Mouse (Mus musculus) forebrain, embryonic 16.5 days (tissue): Measurements from ENCODE around the gene Ostm1. TPM values are rescaled to one million over a fixed set of nuclear protein-coding genes. Genes with fewer than 3 reads are reported as not detected.

Experiments
- ATAC-seq: fragments of 200-750 bp; cut with Nextera tagmentation; 2 replicates; pipeline ENCODE4 v1.8.0; 2017; ENCODE audit warnings: mild to moderate bottlenecking, moderate library complexity
- H3K27ac ChIP-seq: fragments of 300-500 bp; sonication (generic); 2 replicates; pipeline ENCODE4 v1.5.1; 2014; ENCODE audit warnings: low read length, control low read depth
- H3K27me3 ChIP-seq: fragments of 300-500 bp; sonication (generic); replicated peaks from 2 replicates; pipeline ENCODE4 v1.6.1; 2014; ENCODE audit warnings: low read length; ENCODE audit not compliant: control insufficient read depth, insufficient read depth
- H3K36me3 ChIP-seq: fragments of 300-500 bp; sonication (generic); 2 replicates; pipeline ENCODE4 v1.6.1; 2014; ENCODE audit not compliant: control insufficient read depth, insufficient read depth
- H3K4me1 ChIP-seq: fragments of 300-500 bp; sonication (generic); replicated peaks from 2 replicates; pipeline ENCODE4 v1.6.1; 2014; ENCODE audit warnings: low read length; ENCODE audit not compliant: control insufficient read depth, insufficient read depth
- H3K4me2 ChIP-seq: fragments of 300-500 bp; sonication (generic); 2 replicates; pipeline ENCODE4 v1.6.1; 2014; ENCODE audit warnings: mild to moderate bottlenecking, low read length, control low read depth
- H3K4me3 ChIP-seq: fragments of 300-500 bp; sonication (generic); replicated peaks from 2 replicates; pipeline ENCODE4 v1.5.1; 2014; ENCODE audit warnings: mild to moderate bottlenecking, low read length, control low read depth
- H3K9ac ChIP-seq: fragments of 300-500 bp; sonication (generic); replicated peaks from 2 replicates; pipeline ENCODE4 v1.6.1; 2014; ENCODE audit warnings: low read depth, low read length, control low read depth
- H3K9me3 ChIP-seq: fragments of 300-500 bp; sonication (generic); 2 replicates; pipeline ENCODE4 v1.6.1; 2016; ENCODE audit warnings: low read length; ENCODE audit not compliant: control insufficient read depth
- WGBS: fragments of 180-500 bp; shearing (Covaris S2); extraction: QIAGEN DNeasy Blood & Tissue Kit; methylation state at CpG from one replicate; pipeline ENCODE4 v1.1.7; 2014; 5-methylcytosine and 5-hydroxymethylcytosine counted together
- polyA plus RNA-seq: library from polyadenylated mRNA; unstranded; fragments of >200 nt; fragmentation: Nextera tagmentation; extraction: Ambion mirVana; gene quantifications from 2 replicates; pipeline ENCODE4 v1.2.1, GENCODE M21; 2015

Ostm1 gene
- polyA plus RNA-seq, 1 experiment from 2014 or later, result 49.3 TPM

GRCm38 (mm10) chr10:42613075-42613474 is 29.5 kb downstream of the Ostm1 start:
- H3K9me3 ChIP-seq, result peaks cover 2% of the 10 kb centered on the region; the same call in 1 of the 2 replicates
- H3K4me2 ChIP-seq, result peak overlapping the region; percentile 89; the same call in 1 of the 2 replicates
- WGBS, result 10% methylated on average over 12 of the region's 12 CpGs
- H3K27ac ChIP-seq, result peak overlapping the region; percentile 41; the same call in 1 of the 2 replicates
- peaks cover 12% of the 10 kb centered on the region for H3K4me1 ChIP-seq
- H3K27me3 ChIP-seq, result peaks cover 4% of the 10 kb centered on the region; the same call in 1 of the 2 replicates
- no peak overlapping the region for H3K4me3 ChIP-seq
- H3K9ac ChIP-seq, result 0 out of 2 replicates have a peak overlapping the region, but pooled peaks have one; percentile 15
- no peaks in the 10 kb centered on the region for H3K36me3 ChIP-seq
- ATAC-seq, result no peak

DNA sequence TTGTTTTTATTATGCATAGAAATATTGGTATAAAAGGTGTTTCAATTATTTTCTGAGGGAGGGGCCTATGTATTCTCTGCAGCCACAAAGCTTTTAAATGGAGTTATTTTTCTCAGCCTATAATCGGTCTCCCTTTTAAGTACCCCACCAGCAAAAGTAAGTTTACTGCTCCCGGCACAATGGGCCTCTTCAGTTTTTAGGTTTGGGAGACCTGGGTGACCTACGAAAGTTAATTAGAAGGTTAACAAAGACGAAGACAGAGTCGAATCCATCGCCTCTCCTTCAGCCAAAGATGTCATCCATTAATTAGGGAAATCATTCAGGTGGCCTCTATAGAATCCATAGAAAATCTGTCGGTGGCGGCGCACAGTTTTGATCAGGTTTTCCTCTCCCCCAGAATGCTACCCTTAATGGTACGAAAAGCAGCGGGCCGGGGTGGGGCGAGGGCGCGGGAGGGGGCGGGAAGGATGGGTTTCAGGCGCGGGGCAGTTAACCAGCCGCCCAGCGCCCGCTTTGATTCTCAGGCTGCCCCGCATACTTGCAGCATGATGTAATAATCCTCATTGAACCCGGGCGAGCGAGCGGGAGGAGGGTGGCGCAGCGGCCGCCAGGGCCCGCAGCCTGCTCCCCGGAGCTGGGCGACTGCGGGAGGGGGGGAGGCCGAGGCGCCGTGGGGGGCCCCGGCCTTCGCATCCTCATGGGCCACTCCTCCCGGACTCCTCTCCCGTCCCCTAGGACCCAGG is 30.2 kb downstream of the Ostm1 start:
- Histone ChIP-seq H3K27me3 (peaks cover 4% of the 10 kb centered on the region; the same call in 1 of the 2 replicates), H3K27ac (no peak overlapping the region)

DNA sequence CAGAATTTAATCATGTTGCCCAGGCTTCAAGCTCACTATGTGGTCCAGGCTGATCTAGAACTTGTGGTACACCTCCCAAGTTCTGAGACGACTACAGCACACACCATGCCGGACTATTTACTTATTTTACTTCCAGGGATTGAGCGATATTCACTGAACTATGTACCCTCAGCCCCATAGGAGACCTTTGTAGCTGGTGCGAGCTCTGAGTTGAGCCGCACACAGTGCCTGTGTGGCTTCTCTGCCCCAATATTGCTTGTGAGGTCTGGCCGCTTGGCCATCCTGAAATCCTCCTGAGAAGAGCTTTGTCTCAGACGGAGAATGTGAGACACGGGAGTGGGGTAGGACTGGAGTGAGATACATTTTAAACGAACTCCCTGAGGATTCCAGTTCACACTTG is 31.1 kb downstream of the Ostm1 start:
- H3K36me3 ChIP-seq, result no peaks in the 10 kb centered on the region
- H3K4me3 ChIP-seq, result no peak overlapping the region
- WGBS, result 39% methylated on average over 9 of the region's 9 CpGs
- H3K27me3 ChIP-seq, result peaks cover 4% of the 10 kb centered on the region; the same call in 1 of the 2 replicates
- H3K27ac ChIP-seq, result no peak overlapping the region
- ATAC-seq, result no peak
- no peak overlapping the region for H3K9ac ChIP-seq
- H3K4me1 ChIP-seq, result peaks cover 12% of the 10 kb centered on the region
- H3K9me3 ChIP-seq, result no peaks in the 10 kb centered on the region
- H3K4me2 ChIP-seq, result no peak overlapping the region

More for the DNA sequence above, 30.2 kb downstream of the Ostm1 start:
- Histone ChIP-seq H3K4me2 (peak overlapping the region; percentile 89), H3K4me1 (peaks cover 12% of the 10 kb centered on the region), H3K9me3 (no peaks in the 10 kb centered on the region), H3K9ac (peak overlapping the region; percentile 64), H3K36me3 (no peaks in the 10 kb centered on the region), H3K4me3 (peak overlapping the region; percentile 48)
- WGBS, result under 1% methylated on average over 39 of the region's 40 CpGs
- peak; percentile 89 for ATAC-seq

DNA sequence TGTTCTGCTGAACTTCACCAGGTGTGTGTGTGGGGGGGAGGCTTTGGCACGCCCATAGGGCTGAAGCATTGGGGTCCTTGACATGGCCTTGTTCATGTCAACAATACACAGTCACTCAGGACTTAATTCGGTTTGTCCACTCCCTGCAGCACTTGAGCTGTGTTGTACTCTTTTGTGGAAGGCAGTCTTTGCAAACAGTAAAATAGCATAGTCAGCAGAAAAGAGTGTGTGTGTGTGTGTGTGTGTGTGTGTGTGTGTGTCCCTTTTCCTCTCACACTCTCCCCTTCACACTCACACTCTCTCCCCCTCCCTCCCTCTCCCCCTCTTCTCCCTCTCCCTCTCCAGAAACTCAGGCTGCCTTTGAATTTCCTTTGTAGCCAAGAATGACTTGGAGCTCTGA is 34.7 kb downstream of the Ostm1 start:
- no peak for ATAC-seq
- peaks cover 8% of the 10 kb centered on the region for H3K4me1 ChIP-seq
- WGBS, result 31% methylated on average over 2 of the region's 2 CpGs

DNA sequence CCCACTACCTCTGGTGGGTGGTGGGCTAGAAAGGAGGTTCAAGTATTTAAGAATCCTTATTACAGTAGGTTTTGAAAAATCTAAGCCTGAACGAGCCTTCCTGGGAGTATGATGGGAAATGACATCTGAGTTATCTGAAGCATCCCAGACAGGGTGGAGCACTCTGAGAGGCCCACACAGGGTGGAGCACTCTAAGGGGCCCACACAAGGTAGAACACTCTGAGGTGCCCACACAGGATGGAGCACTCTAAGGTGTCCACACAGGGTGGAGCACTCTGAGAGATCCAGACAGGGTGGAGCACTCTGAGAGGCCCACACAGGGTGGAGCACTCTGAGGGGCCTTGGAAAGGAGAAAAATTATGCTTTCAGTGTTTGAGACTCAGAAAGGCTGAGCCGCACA is 42.3 kb downstream of the Ostm1 start:
- Histone ChIP-seq H3K9ac (no peak overlapping the region), H3K4me3 (no peak overlapping the region), H3K36me3 (no peaks in the 10 kb centered on the region), H3K4me1 (peaks cover 2% of the 10 kb centered on the region), H3K4me2 (no peak overlapping the region), H3K27me3 (0 out of 2 replicates have a peak, but pooled peaks cover 2% of the 10 kb centered on the region), H3K27ac (no peak overlapping the region), H3K9me3 (no peaks in the 10 kb centered on the region)
- 88% methylated on average over 2 of the region's 2 CpGs for WGBS
- no peak for ATAC-seq

More for the DNA sequence above, 34.7 kb downstream of the Ostm1 start:
- Histone ChIP-seq H3K27ac (no peak overlapping the region), H3K4me3 (no peak overlapping the region), H3K9ac (no peak overlapping the region), H3K9me3 (no peaks in the 10 kb centered on the region), H3K4me2 (no peak overlapping the region), H3K27me3 (peaks cover 4% of the 10 kb centered on the region; the same call in 1 of the 2 replicates), H3K36me3 (no peaks in the 10 kb centered on the region)

- H3K4me2 ChIP-seq, result peak overlapping the region; percentile 73
- 3% methylated on average over 19 of the region's 19 CpGs for WGBS
Measured at GRCm38 (mm10) chr10:42630596-42631355, 47.2 kb downstream of the Ostm1 start.

GRCm38 (mm10) chr10:42631754-42632452 is 48.3 kb downstream of the Ostm1 start:
- H3K9ac ChIP-seq, result peak overlapping the region; percentile 48
- peaks cover 56% of the 10 kb centered on the region for H3K4me1 ChIP-seq
- H3K4me3 ChIP-seq, result peak overlapping the region; percentile 39
- H3K27ac ChIP-seq, result peak overlapping the region; percentile 77
- H3K27me3 ChIP-seq, result 0 out of 2 replicates have a peak, but pooled peaks cover 2% of the 10 kb centered on the region
- H3K4me2 ChIP-seq, result peak overlapping the region; percentile 73
- no peaks in the 10 kb centered on the region for H3K36me3 ChIP-seq
- WGBS, result under 1% methylated on average over 42 of the region's 42 CpGs
- no peaks in the 10 kb centered on the region for H3K9me3 ChIP-seq
- ATAC-seq, result peak; percentile 26

More at GRCm38 (mm10) chr10:42630596-42631355, 47.2 kb downstream of the Ostm1 start:
- peak; percentile 29; the same call in 1 of the 2 replicates for ATAC-seq
- Histone ChIP-seq H3K4me3 (no peak overlapping the region), H3K9me3 (no peaks in the 10 kb centered on the region), H3K4me1 (peaks cover 49% of the 10 kb centered on the region), H3K27me3 (0 out of 2 replicates have a peak, but pooled peaks cover 2% of the 10 kb centered on the region), H3K9ac (no peak overlapping the region), H3K27ac (peak overlapping the region; percentile 77), H3K36me3 (no peaks in the 10 kb centered on the region)

GRCm38 (mm10) chr10:42632453-42633360 is 49.1 kb downstream of the Ostm1 start:
- no peak; the same call in 1 of the 2 replicates for ATAC-seq
- H3K27me3 ChIP-seq, result 0 out of 2 replicates have a peak, but pooled peaks cover 2% of the 10 kb centered on the region
- peaks cover 59% of the 10 kb centered on the region for H3K4me1 ChIP-seq
- WGBS, result 2% methylated on average over 39 of the region's 39 CpGs
- peak overlapping the region; percentile 39 for H3K4me3 ChIP-seq
- H3K4me2 ChIP-seq, result peak overlapping the region; percentile 73
- no peaks in the 10 kb centered on the region for H3K9me3 ChIP-seq
- H3K27ac ChIP-seq, result peak overlapping the region; percentile 77
- H3K36me3 ChIP-seq, result no peaks in the 10 kb centered on the region
- peak overlapping the region; percentile 48 for H3K9ac ChIP-seq
